Mouse (Mus musculus) frontal cortex, adult (tissue): ENCODE data around the gene Msantd2.

Experiments
- ATAC-seq: cut with Nextera tagmentation; 2 replicates; pipeline ENCODE4 v1.9.2; 2017; ENCODE audit warnings: mild to moderate bottlenecking, moderate library complexity, mixed read lengths; ENCODE audit not compliant: low TSS enrichment

Msantd2 gene

GRCm38 (mm10) chr9:37568605-37569214 is 79.6 kb downstream of the Msantd2 start:
- ATAC-seq: peak; percentile 2; the same call in 1 of the 2 replicates

- ATAC-seq: no peak
These were observed 80.2 kb downstream of the Msantd2 start for GRCm38 (mm10) chr9:37569231-37569835.

GRCm38 (mm10) chr9:37572204-37572876 is 83.2 kb downstream of the Msantd2 start:
- no peak for ATAC-seq
